Mouse (Mus musculus) ES-Bruce4 (cell line): ENCODE results near the gene Map3k4.

Experiments
- CTCF ChIP-seq: IDR thresholded peaks from one replicate; pipeline ENCODE4 v1.8.1; 2011; ENCODE audit warnings: low read depth, low read length
- EP300 ChIP-seq: IDR thresholded peaks from 2 replicates; pipeline ENCODE4 v1.6.1; 2011; ENCODE audit warnings: low read depth, low read length; ENCODE audit not compliant: insufficient read depth
- POLR2A ChIP-seq: IDR thresholded peaks from one replicate; pipeline ENCODE4 v1.8.1; 2011; ENCODE audit warnings: low read length; ENCODE audit not compliant: insufficient read depth

DNA sequence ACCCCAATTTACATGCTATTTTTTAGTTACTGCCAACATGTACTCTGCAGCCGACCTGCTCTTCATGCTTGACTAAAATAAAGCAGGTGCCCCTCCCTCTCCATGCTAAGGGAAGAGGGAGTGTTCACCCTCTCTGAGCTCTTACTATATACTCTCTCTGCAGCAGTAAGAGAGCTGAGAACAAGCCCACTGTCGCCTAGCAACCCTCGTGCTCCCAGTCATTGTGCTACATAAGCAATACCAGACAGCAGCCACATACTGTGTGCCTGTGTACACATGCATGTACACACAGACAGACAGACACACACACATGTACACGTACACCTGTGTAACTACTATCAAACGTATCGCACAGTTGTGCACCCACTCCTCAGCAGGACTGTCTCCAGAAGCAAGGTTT lies 88.4 kb downstream of the Map3k4 start:
- TF ChIP-seq POLR2A (no peak), CTCF (no peak), EP300 (no peak)
